13 mouse cellular contexts compared by ENCODE assay signal in genomic region chr5:50697588-50697987, GRCm38 (mm10).
DNase-seq lines count a peak whose midpoint lies in the region; ATAC-seq lines count a peak whose summit lies in the region.
"Had no signal": no experiment of that assay in that cellular context is flagged by ENCODE, and none has a peak within 500 bp of the region (broad histone marks: within the 10 kb centered on the region; RNA-seq: fewer than 3 reads in every experiment).

No protein-coding gene starts in this region.

- H3K27ac ChIP-seq in hindbrain, embryonic 14.5 days, result no peak overlapping the region
- no peak overlapping the region for H3K27ac ChIP-seq in neural tube, embryonic 13.5 days (replicated peaks)
- no peak overlapping the region for H3K27ac ChIP-seq in intestine, embryonic 16.5 days (ENCODE audit: low read length)
- H3K27ac ChIP-seq: embryonic facial prominence, embryonic 15.5 days; liver, embryonic 13.5 days had no signal

- 0 out of 2 replicates have a peak, but pooled peaks cover 4% of the 10 kb centered on the region for H3K4me1 ChIP-seq in hindbrain, embryonic 14.5 days (replicated peaks; ENCODE audit: control insufficient read depth, insufficient read depth, low read length)
- H3K4me1 ChIP-seq in neural tube, embryonic 13.5 days (replicated peaks), result peaks cover 12% of the 10 kb centered on the region; the same call in 1 of the 2 replicates
- H3K4me1 ChIP-seq in intestine, embryonic 16.5 days (ENCODE audit: control insufficient read depth, insufficient read depth, low read length), result no peaks in the 10 kb centered on the region
- H3K4me1 ChIP-seq: embryonic facial prominence, embryonic 15.5 days; liver, embryonic 13.5 days had no signal

- H3K27me3 ChIP-seq in hindbrain, embryonic 14.5 days (ENCODE audit: control insufficient read depth, insufficient read depth, low read length), result no peaks in the 10 kb centered on the region
- H3K27me3 ChIP-seq in neural tube, embryonic 13.5 days, result no peaks in the 10 kb centered on the region
- H3K27me3 ChIP-seq in intestine, embryonic 16.5 days (replicated peaks; ENCODE audit: control insufficient read depth, insufficient read depth, low read length), result no peaks in the 10 kb centered on the region
- H3K27me3 ChIP-seq: embryonic facial prominence, embryonic 15.5 days; liver, embryonic 13.5 days had no signal

- ATAC-seq in frontal cortex, adult (ENCODE audit: low TSS enrichment), result peak; percentile 34; the same call in 1 of the 2 replicates
- ATAC-seq in hindbrain, embryonic 14.5 days (ENCODE audit: low FRiP score), result peak; percentile 21; the same call in 1 of the 2 replicates
- ATAC-seq in neural tube, embryonic 13.5 days (ENCODE audit: low read depth), result peak; percentile 65
- no peak for ATAC-seq in intestine, embryonic 16.5 days

- H3K9me3 ChIP-seq in hindbrain, embryonic 14.5 days (ENCODE audit: control insufficient read depth, low read length), result no peaks in the 10 kb centered on the region; the same call in 1 of the 2 replicates
- no peaks in the 10 kb centered on the region for H3K9me3 ChIP-seq in neural tube, embryonic 13.5 days
- H3K9me3 ChIP-seq in intestine, embryonic 16.5 days (ENCODE audit: control insufficient read depth, low read length), result no peaks in the 10 kb centered on the region
- H3K9me3 ChIP-seq: embryonic facial prominence, embryonic 15.5 days; liver, embryonic 13.5 days had no signal

- 20% methylated on average over 8 of the region's 8 CpGs for WGBS in hindbrain, embryonic 14.5 days
- 19% methylated on average over 8 of the region's 8 CpGs for WGBS in neural tube, embryonic 13.5 days
- 51% methylated on average over 8 of the region's 8 CpGs for WGBS in intestine, embryonic 16.5 days

- H3K36me3 ChIP-seq in hindbrain, embryonic 14.5 days (replicated peaks; ENCODE audit: control insufficient read depth, insufficient read depth), result no peaks in the 10 kb centered on the region
- no peaks in the 10 kb centered on the region for H3K36me3 ChIP-seq in neural tube, embryonic 13.5 days
- no peaks in the 10 kb centered on the region for H3K36me3 ChIP-seq in intestine, embryonic 16.5 days (ENCODE audit: control insufficient read depth, insufficient read depth, low read length)
- H3K36me3 ChIP-seq: embryonic facial prominence, embryonic 15.5 days; liver, embryonic 13.5 days had no signal

- H3K9ac ChIP-seq in hindbrain, embryonic 14.5 days, result no peak overlapping the region
- no peak overlapping the region for H3K9ac ChIP-seq in neural tube, embryonic 13.5 days
- no peak overlapping the region for H3K9ac ChIP-seq in intestine, embryonic 16.5 days (ENCODE audit: low read depth, low read length)
- H3K9ac ChIP-seq: embryonic facial prominence, embryonic 15.5 days; liver, embryonic 13.5 days had no signal

- no peak overlapping the region for H3K4me3 ChIP-seq in hindbrain, embryonic 14.5 days (replicated peaks; ENCODE audit: low read length)
- no peak overlapping the region for H3K4me3 ChIP-seq in neural tube, embryonic 13.5 days
- H3K4me3 ChIP-seq in intestine, embryonic 16.5 days (ENCODE audit: low read length), result no peak overlapping the region
- H3K4me3 ChIP-seq: embryonic facial prominence, embryonic 15.5 days; liver, embryonic 13.5 days; myocyte had no signal

- intact Hi-C loops in left cerebral cortex, postnatal 10 days (cut with DNase I), result no loop called here

- no peak for DNase-seq in frontal cortex, postnatal 10 days (ENCODE audit: low spot score in 2 of 2)
- DNase-seq in embryo, embryonic 10.5 days (ENCODE audit: low spot score), result peak; percentile 40
- DNase-seq in hindbrain, embryonic 14.5 days (ENCODE audit: low spot score), result no peak
- DNase-seq in left cerebral cortex, postnatal 10 days (ENCODE audit: extremely low spot score in 1 of 2, low spot score in 2 of 2), result no peak
- DNase-seq in lung, postnatal 14 days, result no peak
- DNase-seq: adrenal gland, postnatal 14 days; B cell, adult 2 months; liver, embryonic 13.5 days had no signal

- no peak overlapping the region for H3K4me2 ChIP-seq in hindbrain, embryonic 14.5 days (replicated peaks)
- H3K4me2 ChIP-seq in neural tube, embryonic 13.5 days, result peak overlapping the region; percentile 13; the same call in 1 of the 2 replicates
- no peak overlapping the region for H3K4me2 ChIP-seq in intestine, embryonic 16.5 days (ENCODE audit: low read depth, low read length)
- H3K4me2 ChIP-seq: embryonic facial prominence, embryonic 15.5 days; liver, embryonic 13.5 days had no signal
